In the genomic region with DNA sequence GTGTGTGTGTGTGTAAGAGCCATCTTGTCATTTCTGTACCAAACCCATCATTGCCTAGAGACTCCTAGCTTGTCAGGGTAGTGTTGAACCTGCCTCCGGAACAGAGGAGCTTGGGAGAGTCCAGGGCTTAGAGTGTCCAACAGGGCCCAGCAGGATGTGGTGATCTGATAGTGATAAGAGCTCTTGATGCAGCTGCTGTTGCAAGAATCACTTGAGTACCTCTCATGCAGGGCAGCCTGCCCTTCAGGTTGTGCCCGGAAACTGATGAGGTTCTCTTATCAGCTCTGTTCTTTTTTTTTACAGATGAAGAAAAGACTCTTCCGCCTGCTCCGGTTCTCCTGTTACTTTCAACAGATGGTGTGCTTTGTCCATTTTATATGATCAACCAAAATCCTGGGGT, we compare ENCODE assay signal across 15 mouse cellular contexts. TPM values are rescaled to one million over a fixed set of nuclear protein-coding genes. Genes with fewer than 3 reads are reported as not detected.
"Had no signal": no experiment of that assay in that cellular context is flagged by ENCODE, and none has a peak within 500 bp of the region (broad histone marks: within the 10 kb centered on the region; RNA-seq: fewer than 3 reads in every experiment).

No protein-coding gene starts in this region.

- H3K9me3 ChIP-seq: liver, embryonic 13.5 days; lung, embryonic 15.5 days; stomach, embryonic 15.5 days had no signal

- H3K4me2 ChIP-seq: liver, embryonic 13.5 days; lung, embryonic 15.5 days; midbrain, embryonic 11.5 days; stomach, embryonic 15.5 days had no signal

- H3K27ac ChIP-seq: left cerebral cortex, adult 2 months; liver, embryonic 13.5 days; lung, embryonic 15.5 days; stomach, embryonic 15.5 days had no signal

- ATAC-seq: intestine, postnatal 0 days had no signal

- H3K9ac ChIP-seq: liver, embryonic 13.5 days; lung, embryonic 15.5 days; stomach, embryonic 15.5 days had no signal

- H3K27me3 ChIP-seq: liver, embryonic 13.5 days; lung, embryonic 15.5 days; stomach, embryonic 15.5 days had no signal

- H3K4me3 ChIP-seq: left cerebral cortex, adult 2 months; liver, embryonic 13.5 days; lung, embryonic 15.5 days; stomach, embryonic 15.5 days had no signal

- DNase-seq: kidney, adult 8-10 months; kidney, postnatal 25 days; layer of hippocampus, postnatal 36 days; liver, embryonic 13.5 days; midbrain, embryonic 14.5 days; right cerebral cortex, adult 18-20 months; right cerebral cortex, postnatal 14 days; spleen, adult 18-20 months; thymus, postnatal 25 days had no signal

- H3K4me1 ChIP-seq: liver, embryonic 13.5 days; lung, embryonic 15.5 days; stomach, embryonic 15.5 days had no signal

RNA-seq across cellular contexts. Expression of gene Aif1l, which starts 41.0 kb away (rescaled TPM):
- total RNA-seq: megakaryocyte-erythroid progenitor cell, adult 5-6 weeks had no signal
